Mouse (Mus musculus) cortical plate, adult 2 months (tissue): ENCODE measurements at regions not wholly inside any gene's neighbourhood (a gene's known extent, or its start where the extent isn't known, plus 50 kb on each side); places are given as distances from the start of the nearest gene placed in this dataset.

Experiments used
- CTCF ChIP-seq: fragments of 200-500 bp; IDR thresholded peaks from 2 replicates; pipeline ENCODE4 v1.5.1; 2011; ENCODE audit warnings: mild to moderate bottlenecking, control low read depth, low read length; ENCODE audit not compliant: insufficient read depth; ENCODE audit errors: extremely low read depth
- POLR2A ChIP-seq: fragments of 200-500 bp; IDR thresholded peaks from 2 replicates; pipeline ENCODE4 v1.6.1; 2011; ENCODE audit warnings: mild to moderate bottlenecking, low read length, control low read depth; ENCODE audit not compliant: insufficient read depth; ENCODE audit errors: extremely low read depth

DNA sequence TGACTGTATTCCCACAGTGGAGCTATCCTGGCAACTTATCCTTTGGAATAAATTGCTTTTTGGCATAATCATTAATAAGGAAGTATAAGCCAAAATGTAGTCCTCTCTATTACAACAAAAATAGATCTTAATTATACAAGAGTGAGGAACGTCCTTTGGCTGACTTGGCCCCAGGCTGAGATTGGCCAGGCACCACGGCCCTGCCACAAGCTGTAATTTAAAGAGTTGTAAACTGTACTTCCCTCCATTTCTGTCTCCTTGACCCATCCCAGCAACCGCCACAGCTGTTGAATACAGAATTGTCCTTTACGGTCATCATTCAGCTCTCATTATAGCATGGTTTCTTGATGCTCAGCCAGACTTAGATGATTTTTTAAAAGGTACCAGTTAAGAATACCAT is 119.6 kb upstream of the Smad1 start:
- TF ChIP-seq CTCF (no peak), POLR2A (no peak)
